Mouse (Mus musculus) cerebellum, adult 9-11 months (tissue): ENCODE measurements around the gene Myof.
A peak's percentile ranks its signal among the peaks of the same experiment; 100 is the strongest.

ENCODE experiments used
- DNase-seq: peaks from one replicate; pipeline ENCODE4 v3.0.0; 2022

Myof gene

GRCm38 (mm10) chr19:38043281-38043981 is at the start of gene Myof:
Gene Myof (minus strand): TSS chr19:38043577.
- DNase-seq = no peak

DNA sequence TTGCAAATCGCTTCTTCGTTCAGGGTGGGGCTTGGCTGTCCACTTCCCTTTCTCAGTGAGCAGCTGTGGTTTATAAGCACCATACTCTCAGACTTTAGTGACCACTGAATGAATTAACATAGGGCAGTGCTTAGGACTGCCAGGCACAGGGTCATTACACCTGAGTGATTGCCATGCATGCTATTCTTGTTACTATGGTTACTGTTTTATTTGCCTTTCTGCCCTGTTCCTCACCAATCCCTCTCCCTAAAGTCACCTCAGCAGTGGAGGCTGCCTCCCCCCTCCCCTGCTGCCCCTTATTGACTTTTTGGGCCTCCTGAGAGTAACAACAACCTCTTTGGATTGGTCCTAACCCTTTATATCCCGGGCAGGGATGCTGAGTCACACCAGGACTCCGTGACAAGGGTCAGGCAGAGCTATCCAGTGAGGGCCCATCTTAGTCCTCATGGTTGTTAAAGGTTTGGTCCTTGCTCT is 48.2 kb upstream of the Myof start:
- DNase-seq = no peak

DNA sequence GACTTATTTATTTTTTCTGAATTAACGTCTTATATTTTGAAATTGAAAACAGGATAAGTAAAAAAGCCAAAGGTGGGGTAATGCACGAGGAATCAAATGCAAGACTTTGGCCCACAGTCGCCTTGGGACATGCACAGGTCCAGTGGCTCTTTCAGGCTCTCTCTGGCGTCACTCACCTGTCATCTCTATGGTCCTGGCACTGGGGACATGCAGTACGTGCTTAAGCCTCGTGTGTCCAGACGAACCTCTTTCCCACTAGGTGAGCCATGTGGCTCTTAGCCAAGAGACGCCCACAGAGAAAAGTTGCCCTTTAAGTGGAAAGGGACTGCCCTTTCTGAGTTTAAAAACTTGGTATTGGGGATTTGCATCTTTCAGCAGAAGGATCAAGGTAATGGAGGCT is 46.0 kb upstream of the Myof start:
- DNase-seq = no peak

DNA sequence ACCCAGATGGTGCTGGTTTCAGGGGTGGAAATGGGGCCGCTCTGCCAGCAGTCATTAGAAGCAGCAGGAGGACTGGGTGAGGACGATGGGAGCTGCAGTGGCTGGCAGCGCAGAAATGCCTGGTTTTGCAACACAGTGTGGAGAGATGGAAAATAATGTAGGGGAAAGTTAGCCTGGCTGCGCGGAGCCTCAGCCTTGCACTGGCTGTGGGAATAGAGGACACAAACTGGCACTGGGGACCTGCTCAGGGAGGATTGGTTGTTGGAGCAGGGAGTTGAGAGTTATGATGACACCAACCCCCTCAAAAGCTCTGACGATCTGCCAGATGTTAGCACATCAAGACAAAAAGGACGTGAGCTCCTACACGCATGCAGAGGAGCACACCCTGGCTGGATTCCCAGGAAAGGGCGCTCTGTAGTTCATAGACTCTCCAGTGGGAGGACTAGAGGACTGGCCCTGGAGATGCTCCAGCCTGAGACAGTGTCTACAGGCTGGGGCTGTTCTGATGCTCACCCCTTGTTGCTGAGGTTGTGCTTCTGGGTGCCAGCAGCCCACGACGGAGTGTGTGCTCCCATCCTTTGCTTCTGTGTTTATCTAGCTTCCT is 43.7 kb upstream of the Myof start:
- no peak for DNase-seq

- DNase-seq = no peak
Observed at GRCm38 (mm10) chr19:38085841-38086240, 42.5 kb upstream of the Myof start.

DNA sequence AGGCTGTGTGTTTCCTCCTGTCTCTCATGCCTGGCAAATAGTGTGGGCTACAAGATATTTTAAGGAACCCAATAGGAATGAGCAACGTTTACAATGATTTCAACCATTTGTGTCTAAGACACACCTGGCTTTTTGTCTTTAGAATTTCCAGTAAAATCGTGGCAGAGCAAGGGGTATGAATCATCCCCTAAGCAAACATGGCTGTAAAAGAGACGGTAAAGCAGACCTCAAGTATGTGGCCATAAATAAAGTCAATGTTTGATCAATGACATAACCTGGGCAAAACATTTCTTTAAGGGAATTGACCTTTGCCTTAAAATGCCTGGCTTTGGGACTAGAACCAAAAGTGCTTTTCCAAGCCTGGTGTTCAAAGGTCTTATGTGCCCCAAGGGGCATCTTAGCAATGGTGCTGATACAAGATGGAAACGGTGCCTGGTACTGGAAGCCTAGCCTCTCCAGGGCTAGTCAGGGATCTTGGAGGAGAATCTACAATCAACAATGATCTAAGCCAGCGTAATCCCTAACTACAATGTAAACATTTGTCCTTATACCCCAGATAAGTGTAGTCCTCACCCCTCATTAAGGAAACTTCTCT is 39.7 kb upstream of the Myof start:
- DNase-seq = no peak

DNA sequence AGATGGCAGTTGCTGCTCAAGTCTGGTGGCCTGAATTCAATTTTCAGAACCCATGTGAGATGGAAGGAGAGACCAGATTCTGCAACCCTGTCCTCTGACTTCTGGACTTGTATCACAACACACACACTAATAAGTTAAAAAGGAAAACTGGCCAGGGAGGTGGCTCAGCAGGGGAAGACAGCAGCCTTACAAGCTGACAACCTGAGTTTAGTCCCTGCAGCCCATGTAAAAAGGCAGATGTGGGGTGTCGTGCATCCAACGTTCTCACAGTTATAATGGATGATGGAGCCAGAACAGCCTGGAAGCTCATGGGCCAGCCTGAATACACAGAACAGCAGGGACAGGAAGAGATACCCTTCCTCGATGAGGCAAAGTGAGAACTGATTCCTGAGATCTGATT is 38.0 kb upstream of the Myof start:
- no peak for DNase-seq

GRCm38 (mm10) chr19:38077851-38078540 is 34.6 kb upstream of the Myof start:
- DNase-seq = peak; percentile 13

GRCm38 (mm10) chr19:38076251-38076650 is 32.9 kb upstream of the Myof start:
- DNase-seq = no peak

GRCm38 (mm10) chr19:38075051-38075450 is 31.7 kb upstream of the Myof start:
- no peak for DNase-seq

- no peak for DNase-seq
Observed at GRCm38 (mm10) chr19:38073226-38073625, 29.8 kb upstream of the Myof start.

DNA sequence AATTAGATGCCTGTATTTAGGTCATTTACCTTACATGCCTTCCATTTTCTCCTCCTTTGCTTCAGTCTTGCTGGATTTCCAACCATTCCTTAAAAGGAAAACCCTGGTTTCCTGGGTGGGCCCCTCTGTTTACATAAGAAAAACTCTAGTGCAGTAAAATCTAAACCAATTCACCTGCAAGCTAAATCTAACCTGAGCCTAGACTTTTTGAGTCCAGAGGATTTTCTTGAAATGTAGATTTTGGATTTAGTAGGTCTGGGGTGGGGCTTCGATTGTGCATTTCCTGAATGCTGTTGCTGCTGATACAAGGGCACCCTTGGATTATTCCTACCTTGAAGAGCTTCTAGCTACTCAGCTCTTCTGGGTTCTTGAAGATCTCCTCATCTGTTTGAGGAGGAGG is 20.7 kb upstream of the Myof start:
- no peak for DNase-seq

DNA sequence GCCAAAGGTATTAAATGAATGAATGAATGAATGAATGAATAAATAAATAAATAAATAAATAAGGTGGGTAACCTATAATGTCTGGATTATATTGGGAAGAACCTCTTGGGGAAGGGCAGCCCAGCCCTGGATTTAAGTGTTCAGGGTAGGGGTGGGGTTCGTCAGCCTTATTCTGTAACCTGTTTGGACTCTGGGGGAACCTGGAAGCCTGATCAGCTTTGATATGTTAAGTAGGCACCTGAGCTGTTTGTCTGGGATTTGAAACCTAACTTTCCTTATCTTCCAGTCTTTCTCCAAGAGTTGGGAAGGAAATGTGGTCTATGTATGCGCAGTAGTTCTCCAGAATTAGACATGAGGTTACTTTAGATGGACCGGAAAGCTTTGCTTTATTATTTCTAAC is 19.8 kb upstream of the Myof start:
- DNase-seq = no peak

GRCm38 (mm10) chr19:38056931-38057330 is 13.6 kb upstream of the Myof start:
- no peak for DNase-seq

GRCm38 (mm10) chr19:38056276-38056675 is 12.9 kb upstream of the Myof start:
- no peak for DNase-seq

- no peak for DNase-seq
Observed at GRCm38 (mm10) chr19:38055798-38056197, 12.4 kb upstream of the Myof start.

DNA sequence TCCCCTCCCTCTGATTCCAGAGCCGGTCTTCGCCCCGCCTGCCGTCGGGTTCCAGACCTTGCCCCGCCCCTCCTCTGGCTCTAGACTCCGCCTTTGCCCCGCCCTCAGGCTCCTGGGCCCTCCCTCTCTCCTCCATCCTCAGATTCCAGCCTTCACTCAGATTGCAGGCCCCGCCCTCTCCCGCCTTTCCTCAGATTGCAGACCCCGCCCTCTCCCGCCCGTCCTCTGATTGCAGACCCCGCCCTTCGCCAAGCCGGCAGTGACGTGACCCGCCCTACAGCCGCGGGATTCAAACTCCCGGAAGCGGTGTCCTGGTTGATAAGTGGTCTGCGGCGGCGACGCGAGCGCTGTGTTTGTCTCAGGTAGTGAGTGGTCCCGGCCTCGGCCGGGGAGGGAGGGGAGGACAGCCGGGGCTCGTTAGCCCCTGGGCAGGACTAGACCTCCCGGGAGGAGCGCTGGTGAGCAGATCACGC is 11.4 kb upstream of the Myof start, which contains the start of gene Cep55:
Gene Cep55, plus strand, starts transcription at position 292 of the 473 bp plus-strand sequence.
- peak; percentile 95 for DNase-seq

DNA sequence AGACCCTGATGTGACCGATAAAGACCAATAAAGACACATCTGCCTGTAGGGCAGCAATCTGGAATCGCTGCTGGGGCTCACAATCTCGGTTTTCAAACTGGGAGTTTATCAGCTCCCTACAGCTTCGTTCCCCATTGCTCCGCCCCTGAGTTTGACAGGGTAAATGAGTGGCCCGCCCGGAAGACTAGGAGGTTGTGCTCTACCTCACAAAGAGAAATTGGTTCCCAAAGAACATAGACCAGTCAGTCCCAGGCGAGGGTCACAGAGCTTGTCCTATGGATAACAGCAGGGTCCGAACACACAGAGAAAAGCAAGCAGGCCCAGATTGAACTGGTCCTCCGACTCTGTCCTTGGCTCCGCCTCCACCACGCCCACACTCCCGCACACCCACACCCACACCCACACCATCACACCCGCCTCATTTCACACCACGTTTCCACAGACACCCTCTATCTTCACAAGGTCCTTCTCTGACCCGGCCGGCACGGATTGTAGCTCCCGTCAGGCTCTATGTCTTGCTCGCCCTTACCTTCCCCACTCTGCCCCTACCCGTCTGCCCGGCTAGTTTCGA is 10.9 kb upstream of the Myof start:
- no peak for DNase-seq

DNA sequence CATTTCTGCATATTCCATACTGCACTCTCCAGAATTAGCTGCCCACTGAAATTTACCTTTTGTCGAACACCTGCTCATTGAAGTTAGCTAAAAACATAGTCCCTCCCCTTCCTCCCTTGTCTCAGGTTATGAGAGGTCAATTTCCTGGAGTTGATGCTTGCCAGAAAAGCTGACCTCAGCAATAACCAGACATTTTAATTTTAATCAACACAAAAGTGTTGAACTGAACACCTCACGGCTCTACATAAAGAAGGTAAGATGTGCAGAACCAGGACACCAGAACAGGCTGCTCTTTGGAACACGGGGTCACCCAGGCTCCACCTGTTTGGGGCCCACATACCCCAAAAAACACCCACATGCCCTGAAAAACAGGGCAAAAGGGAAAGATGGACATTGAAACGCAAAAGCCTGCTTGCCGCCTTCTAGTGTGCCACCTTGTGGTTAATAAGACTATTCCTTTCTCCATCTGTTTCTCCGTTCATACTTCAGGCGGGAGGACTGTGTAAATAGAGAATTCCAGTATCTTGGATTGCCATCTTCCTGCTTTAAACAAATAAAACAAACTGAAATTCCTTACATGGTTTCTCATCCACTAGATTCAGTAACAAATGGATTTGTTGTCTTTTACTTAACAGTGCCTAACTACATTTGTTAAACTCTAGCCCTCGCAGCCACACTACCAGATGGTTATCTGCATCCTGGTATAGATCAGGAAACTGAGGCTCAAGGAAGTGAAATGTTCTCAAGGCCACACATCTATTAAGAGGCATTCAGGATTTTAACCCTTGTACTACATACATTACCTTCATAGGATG is 10.1 kb upstream of the Myof start:
- DNase-seq = peak; percentile 39

GRCm38 (mm10) chr19:38049686-38050085 is 6.3 kb upstream of the Myof start:
- no peak for DNase-seq

DNA sequence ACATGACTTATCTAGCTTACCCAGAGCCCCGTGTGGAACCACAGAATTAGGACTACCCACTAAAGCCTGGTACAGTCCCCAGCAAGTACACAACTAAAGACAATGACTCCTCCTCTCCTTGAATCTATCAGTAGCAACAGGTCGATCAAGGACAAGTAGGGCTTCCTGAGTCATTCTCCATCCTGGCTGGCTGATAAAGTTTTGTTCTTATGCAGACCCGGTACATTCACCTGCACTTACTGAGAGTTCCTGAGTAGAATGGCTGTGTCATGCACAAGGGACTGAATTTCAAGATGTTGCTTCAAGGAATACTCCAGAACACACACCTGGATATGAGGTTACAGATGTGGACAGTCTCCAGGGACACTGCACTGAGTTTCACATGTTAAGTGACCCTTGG is 1.8 kb upstream of the Myof start:
- DNase-seq = no peak

DNA sequence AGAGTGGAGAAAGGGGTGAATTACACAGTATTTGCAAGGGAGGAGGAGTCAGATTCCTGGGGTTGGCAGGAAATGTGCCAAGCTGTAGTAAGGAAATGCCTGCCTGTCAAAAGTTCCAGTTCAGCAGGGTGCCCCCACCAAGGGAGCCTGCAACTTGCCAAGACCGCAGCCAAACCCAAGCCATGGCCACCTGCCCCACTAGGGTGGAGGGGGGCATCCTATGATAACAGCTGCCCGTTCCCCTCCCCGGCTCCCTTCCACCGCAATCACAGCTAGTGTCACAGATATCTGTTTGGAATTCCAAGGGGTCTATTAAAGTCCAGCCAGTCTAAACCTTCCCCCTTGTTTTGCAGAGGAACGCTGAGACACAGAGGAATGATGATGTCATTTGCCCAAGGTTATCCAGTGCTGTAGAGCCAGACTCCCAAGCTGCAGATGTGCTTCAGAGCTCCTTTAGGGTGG is 1.1 kb downstream of the Myof start:
- no peak for DNase-seq
